Mouse (Mus musculus) cerebellum, adult 8-10 months (tissue): ENCODE results near the gene Rasgrp4.
"Not testable (repeated sequence)": the region's sequence is repeated elsewhere in the genome, so short reads cannot be mapped to it uniquely, and the experiment has no call there.

Experiments
- DNase-seq: peaks from one replicate; pipeline ENCODE4 v3.0.0; 2022

Gene Rasgrp4

DNA sequence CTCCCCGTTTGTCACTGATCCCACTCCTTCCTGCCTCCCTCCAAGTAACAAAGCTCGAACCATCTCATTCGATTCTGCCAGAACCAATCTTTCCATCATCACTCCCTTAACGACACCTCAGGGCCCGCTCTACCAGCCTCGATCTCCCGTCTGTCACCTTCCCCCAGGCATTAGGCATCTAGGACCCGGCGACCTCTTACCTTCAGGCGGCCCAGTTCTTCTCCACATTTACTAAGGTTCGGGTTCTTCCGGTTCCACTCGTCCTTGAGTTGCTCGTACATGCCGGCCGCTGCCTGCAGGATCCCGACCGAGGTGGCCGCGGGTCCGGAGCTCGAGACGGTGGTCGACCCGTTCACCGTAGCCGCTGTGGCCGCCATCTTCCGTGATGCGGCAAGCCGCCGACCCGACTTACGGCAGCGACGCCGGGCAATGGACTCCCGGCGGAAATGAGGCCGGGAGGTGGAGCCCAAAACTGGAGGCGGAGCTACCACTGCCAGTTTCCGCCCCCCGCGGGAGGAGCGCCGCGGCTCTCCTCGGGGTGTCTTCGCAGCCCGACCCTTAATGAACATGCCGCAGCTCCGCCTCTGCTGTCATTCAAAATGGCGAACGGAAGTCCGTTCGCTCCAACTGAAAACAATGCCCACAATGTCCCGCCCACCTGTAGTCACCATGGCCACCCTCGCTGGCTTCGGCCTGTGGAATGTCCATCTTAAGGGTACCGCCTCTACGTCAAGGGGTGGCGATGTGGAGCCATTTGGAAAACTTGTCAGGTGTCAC is 45.6 kb downstream of the Rasgrp4 start, which contains the start of gene Psmd8:
Gene Psmd8, minus strand, starts transcription at position 625 of the 777 bp plus-strand sequence.
- peak; percentile 94 for DNase-seq

DNA sequence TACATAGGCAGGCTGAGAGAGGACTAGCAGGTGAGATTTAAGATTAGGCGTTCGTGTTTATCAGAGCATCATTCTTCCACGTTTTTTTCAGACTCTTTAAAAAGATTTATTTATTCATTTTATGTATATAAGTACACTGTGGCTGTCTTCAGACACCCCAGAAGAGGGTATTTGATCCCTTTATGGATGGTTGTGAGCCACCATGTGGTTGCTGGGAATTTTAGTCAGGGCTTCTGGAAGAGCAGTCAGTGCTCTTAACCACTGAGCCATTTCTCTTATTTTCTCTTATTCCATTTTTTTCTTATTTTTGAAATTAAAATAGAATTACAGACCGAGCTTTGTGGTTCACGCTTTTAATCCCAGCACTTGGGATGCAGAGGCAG is 46.2 kb downstream of the Rasgrp4 start:
- DNase-seq = no peak

GRCm38 (mm10) chr7:29181323-29181722 is 46.7 kb downstream of the Rasgrp4 start:
- DNase-seq = peak; percentile 17

- not testable (repeated sequence) for DNase-seq
Observed at GRCm38 (mm10) chr7:29194230-29194629, 59.6 kb downstream of the Rasgrp4 start.

DNA sequence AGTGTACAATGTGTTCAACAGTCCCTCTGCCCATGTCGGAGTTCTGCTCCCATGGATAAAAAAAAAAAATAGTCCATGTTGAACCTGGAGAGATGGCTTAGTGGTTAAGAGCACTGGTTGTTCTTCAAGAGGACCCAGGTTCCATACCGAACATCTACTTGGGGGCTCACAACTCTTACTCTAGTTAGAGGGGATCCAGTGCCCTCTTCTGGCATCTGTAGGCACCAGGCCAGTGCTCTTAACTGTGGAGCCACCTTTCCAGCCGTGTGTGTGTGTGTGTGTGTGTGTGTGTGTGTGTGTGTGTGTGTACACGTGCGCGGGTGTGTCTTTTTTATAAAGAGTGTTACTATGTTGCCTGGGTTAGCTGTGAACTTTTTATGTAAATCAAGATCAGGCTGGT is 67.9 kb downstream of the Rasgrp4 start:
- DNase-seq = no peak
